Mouse (Mus musculus): ENCODE measurements around the gene Fam69b.

- TF ChIP-seq CTCF (IDR thresholded peaks at IDR 0.05; ENCODE audit: borderline replicate concordance, extremely low read depth, insufficient read depth, insufficient read length) (no peak), POLR2A (IDR thresholded peaks at IDR 0.05; ENCODE audit: borderline replicate concordance, extremely low read depth, insufficient read depth, insufficient read length, poor library complexity, severe bottlenecking) (no peak)
Measured at GRCm38 (mm10) chr2:26633953-26634530, 5.8 kb downstream of the Fam69b start.
